Mouse (Mus musculus) thymus, adult 18-20 months (tissue): ENCODE data around the gene Zfp324.
A peak's percentile ranks its signal among the peaks of the same experiment; 100 is the strongest.
"Not testable (repeated sequence)": the region's sequence is repeated elsewhere in the genome, so short reads cannot be mapped to it uniquely, and the experiment has no call there.

ENCODE experiments used
- DNase-seq, 2 experiments: peaks; one replicate each; pipeline ENCODE4 v3.0.0; 2022; ENCODE audit warnings: mixed read lengths in 2 of 2

The Zfp324 gene

DNA sequence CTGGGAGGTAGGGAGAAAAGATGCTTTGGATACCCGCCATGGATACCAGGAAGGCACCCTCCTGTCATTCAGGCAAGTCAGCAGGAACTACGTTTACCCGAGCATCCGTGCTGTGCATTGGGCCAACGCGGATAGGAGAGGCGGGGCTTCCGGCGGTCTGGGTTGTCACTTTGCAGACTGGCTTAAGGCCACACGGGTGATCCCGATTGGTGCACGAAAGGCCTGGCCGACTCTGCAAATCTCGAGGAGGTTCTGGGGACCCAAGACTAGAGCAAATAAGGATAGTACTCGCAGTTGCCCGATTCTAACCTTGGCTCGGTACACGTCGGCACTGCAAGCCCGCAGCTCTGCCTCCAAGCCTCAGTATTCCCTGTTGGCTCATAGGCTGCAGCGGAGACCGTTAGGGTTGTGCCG is at the start of gene Zfp324:
Gene Zfp324, plus strand, starts transcription at position 161 of the 414 bp plus-strand sequence.
- peak; percentile 83 to 88 for DNase-seq

DNA sequence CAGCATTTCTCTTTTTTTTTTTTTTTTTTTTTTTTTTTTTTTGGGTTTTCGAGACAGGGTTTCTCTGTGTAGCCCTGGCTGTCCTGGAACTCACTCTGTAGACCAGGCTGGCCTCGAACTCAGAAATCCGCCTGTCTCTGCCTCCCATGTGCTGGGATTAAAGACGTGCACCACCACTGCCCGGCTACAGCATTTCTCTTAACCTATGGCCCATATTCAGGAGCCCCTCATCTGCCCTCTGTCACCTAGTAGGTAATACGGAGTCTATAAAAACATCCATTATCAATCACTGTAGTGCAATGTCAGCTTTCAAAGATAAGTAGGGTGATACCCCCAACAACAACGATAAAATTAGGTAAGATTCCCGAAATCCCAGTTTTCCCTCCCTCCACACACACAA is 45.1 kb upstream of the Zfp324 start:
- DNase-seq = not testable (repeated sequence)

DNA sequence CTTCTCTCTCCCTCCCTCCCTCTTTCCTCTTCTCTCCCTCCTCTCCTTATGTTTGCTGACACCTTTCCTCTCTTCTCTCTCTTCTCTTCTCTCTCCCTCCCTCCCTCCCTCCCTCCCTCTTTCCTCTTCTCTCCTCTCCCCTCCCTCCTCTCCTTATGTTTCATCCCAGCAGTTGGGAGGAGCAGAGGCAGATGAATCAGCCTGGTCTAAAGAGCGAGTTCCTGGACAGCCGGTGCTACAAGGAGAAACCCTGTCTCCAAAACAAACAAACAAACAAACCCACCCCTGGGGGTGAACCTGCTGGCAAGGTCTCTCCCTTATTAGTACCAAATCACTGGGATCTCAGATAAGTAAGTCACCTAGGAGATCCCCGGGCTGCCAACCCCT is 44.3 kb upstream of the Zfp324 start:
- no peak for DNase-seq

DNA sequence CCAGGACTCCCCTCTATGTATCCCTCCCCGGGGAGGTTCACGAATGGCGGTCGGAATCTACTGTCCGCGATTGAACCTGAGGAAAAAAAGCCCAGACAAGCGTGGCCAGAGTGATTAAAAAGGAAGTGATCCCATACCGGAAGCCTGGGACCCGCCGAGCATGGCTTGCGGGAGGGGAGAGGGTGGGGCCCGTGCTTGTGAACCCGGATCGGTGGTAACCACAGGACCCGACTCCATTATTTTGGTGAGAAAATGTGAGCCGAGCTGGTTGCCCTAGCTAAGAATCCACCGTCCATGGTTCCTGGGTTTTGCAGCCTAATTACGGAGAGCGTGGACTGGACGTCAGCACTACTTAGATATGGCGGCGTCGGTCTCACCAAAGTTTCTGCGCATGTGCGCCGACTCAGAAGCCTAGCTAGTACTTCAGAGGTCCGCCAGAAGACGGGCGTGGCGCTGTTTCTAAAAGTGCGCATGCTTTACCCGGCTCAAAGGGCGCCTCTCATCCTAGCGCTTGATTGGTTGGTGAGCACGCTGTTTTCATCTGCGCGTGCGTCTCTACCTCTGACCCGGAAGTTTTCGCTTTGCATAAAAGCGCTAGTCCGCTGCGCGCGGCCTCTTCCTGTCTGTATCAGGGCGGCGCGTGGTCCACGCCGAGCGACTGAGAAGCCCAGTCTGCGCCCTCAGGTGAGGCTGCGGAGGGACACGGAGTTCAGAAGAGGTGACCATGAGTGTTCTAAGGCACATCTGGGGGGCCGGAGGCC is 43.8 kb upstream of the Zfp324 start, which contains the start of gene Rps5:
Gene Rps5, plus strand, starts transcription at position 586 of the 761 bp plus-strand sequence.
- peak; percentile 95 to 98 for DNase-seq

DNA sequence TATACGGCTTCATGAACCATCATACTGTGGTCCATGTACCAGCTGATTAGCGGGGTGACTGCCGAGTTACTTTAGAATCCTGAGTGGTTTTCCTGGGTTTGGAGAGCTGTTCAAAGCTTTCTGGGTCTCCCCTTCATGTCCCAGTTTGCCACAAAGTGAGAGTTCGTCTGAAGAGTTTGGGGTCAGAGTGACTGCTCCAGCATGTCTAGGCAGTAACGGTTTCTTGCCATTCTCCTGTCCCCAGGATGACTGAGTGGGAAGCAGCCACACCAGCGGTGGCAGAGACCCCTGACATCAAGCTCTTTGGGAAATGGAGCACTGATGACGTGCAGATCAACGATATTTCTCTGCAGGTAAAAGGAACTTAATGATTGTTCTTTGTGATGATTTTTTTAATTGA is 42.9 kb upstream of the Zfp324 start:
- DNase-seq = no peak

DNA sequence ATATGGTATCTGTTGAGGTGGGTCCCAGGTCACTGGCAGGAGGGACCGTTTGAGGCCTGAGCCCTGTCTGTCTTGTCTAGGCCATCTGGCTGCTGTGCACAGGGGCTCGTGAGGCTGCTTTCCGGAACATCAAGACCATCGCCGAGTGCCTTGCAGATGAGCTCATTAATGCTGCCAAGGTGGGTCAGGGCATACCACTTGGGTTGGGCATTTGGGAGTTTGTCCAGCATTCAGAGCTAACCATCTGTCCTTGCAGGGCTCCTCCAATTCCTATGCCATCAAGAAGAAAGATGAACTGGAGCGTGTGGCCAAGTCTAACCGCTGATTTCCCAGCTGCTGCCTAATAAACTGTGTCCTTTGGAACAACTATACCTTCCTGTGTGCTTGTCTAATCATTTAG is 39.3 kb upstream of the Zfp324 start:
- no peak for DNase-seq

DNA sequence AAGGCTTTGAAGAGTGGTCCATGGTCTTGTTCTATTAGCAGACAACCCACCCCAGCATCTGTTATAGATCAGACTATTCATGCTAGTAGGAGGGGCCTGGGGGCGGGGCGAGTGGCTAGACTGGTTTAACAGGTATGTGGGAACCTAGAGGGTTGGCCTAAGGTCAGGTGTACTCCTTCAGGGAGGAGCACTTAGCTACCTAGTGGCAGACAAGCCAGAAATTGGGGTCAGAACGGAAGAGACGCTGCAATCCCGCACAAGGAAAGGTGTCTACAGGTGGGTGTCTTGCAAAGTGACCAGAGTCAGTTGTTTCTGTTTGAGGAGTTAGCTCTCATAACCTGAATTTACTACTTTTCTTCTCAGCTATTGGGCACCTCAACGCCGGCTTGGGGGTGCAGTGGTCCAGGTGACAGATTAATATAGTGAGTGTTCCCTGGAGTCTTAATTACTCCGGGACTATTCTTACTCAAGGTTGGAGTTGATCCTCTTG is 38.4 kb upstream of the Zfp324 start, which contains the start of gene Rnf225:
Gene Rnf225, plus strand, starts transcription at position 226 of the 490 bp plus-strand sequence.
- DNase-seq = no peak

DNA sequence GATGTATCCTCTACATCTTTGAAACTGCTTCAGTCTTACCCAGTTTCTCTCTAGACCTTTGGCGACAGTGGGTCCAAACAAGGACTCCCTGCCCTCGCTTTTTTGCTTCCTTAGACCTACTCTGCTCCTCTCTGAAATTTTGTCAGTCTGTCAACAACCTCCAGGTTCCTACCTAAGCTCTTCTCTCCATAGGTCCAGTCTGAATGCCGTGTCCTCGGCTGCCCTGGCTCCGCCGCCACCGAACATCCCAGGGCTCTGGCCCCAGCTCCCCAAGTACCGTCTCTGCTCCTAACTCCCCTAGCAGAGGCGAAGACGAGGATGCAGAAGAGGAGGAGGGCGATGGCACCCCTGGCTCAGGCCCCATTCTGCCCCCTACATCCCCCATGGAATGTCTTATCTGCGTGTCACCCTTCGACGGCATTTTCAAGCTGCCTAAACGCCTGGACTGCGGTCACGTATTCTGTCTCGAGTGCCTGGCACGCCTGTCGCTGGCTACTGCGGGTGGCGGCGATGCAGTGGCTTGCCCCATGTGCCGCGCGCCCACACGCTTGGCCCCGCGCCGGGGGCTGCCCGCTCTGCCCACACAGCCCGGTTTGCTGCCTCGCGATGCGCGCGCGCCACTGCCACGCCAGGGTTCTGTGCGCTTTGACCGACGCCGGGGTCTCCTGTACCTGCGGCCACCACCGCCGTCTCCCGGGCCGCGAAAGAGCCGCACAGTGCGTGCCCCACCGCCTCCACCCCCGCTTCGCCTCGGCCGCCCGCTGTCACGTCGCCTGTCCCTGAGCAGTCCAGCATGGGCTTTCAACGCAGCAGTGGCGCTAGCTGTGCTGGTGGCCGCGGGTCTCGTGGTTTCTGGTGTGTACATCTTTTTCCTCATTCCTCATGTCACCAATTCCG is 37.7 kb upstream of the Zfp324 start:
- no peak for DNase-seq

DNA sequence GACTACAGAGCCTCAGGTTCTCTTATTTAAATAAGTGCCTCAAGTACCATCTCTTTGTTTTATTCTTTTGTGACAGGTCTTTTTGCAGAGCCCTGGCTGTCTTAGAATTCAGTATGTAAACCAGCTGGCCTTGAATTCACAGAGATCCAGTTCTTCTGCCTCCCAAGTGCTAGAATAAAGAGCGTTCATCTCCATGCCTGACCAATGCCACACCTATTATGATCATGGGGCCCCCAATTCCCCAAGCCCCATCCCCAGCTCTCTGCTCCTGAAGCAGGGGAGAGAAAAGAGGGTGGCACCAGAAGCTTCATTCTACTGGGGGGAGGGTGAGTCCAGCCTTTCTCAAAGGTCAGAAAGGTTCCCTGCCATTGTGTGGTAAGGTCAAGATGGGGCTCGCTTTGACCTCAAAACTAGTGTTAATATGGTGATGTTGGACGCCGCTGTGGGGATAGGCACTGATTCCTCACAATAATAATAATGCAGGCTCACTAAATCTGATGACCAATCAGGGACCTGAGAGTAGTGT is 32.0 kb upstream of the Zfp324 start:
- no peak for DNase-seq

DNA sequence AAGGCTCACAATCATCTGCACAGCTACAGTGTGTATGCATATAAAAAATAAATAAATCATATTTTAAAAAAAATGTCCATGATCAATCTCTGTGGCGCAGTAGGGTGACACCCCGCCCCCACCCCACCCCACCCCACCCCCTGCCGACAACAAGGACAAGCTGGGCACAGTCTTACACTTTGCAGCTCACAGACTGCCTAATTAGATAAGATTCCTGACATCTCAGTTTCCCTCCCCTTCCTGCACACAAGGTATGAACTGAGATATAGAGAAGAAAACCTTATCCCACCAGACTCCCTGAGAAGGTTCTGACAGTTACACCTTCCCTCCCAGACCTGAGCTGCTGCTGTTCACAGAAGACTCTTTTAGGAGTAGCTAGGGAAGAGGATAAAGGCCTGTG is 30.8 kb upstream of the Zfp324 start:
- DNase-seq = no peak

DNA sequence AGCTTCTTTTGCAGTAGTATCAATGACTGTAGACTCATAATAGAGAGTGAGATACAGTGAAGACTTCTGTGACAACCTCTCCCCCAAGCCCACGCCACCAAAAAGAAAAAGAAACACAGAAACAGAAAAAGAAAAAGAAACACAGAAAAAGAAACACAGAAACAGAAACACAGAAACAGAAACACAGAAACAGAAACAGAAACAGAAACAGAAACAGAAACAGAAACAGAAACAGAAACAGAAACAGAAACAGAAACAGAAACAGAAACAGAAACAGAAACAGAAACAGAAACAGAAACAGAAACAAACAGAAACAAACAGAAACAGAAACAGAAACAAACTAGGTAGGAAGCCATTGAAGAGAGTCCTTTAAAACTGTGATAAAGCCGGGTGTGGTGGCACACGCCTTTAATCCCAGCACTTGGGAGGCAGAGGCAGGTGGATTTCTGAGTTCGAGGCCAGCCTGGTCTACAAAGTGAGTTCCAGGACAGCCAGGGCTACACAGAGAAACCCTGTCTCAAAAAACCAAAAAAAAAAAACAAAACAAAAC is 28.3 kb upstream of the Zfp324 start:
- not testable (repeated sequence) for DNase-seq

DNA sequence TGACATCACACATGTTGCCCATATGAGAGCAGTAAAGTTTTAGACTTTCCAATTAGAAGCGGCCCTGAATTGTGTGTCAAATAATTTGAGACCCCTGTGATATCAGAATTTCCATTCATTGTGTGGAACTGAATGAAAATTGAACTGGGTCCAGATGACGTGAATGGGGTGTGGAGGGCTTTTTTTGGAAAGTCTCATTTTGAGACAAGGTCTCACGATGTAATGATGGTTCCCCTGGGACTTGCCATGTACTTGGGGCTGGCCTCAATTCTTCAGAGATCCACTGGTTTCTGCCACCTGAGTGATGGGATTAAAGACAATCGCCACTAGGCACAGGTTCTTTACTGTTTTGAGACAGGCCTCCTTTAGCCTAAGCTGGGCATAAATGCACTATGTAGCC is 25.0 kb upstream of the Zfp324 start:
- DNase-seq = no peak

DNA sequence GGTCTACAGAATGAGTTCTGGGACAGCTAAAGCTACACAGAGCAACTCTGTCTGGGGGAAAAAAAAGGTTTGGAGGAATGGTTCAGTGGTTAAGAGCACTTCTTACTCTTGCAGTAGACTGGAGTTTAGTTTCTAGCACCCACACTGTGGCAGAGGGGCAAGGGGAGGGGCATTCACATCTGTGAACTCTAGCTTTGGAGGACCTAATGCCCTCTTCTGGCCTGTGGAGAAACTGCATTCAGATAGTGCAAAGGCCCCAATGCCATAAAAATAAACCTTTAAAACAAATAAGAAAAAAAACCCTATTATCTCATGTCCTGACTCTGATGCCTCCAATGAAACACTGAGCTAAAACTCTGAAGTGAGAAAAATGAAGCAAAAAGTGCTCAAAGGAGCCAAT is 22.1 kb upstream of the Zfp324 start:
- DNase-seq = no peak

DNA sequence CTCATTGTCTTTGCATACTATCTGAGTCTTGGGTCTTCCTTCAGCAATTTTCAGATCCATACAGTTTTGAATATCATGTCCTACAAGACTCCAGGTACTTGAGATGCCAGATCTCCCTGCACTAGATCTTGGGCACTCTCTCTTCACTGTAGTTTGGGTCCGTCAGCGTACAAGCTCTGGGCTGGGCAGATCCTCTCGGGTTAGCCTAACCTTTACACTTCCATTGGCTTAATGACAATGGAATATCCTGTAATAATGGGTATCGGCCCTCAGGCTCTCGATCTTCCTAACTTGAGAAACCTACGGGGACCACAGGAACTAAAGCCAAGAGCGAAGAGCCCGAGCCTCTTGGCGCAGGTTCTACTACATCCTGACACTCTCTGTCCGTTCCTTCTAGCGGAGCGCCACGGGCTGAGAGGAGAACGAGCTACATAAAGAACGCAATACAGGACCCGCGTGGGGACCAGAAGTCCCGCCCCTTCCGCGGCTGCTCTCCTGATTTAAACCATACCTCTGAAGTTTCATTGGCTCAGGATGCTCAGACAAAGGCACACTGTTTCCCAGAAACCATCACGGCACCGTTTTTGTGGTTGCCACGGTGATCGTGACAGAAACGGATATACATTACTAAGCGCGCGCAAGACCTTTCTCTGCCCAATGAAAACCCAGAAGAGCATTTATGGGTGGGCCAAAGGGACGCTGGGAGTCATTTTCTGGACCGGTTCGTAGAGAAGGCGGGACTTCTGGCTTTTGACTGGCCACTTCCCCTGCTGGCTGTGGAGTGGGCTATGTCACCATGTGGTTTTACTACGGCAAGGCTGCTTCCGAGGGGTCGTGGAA is 16.4 kb upstream of the Zfp324 start:
- DNase-seq = peak; percentile 90 to 95

DNA sequence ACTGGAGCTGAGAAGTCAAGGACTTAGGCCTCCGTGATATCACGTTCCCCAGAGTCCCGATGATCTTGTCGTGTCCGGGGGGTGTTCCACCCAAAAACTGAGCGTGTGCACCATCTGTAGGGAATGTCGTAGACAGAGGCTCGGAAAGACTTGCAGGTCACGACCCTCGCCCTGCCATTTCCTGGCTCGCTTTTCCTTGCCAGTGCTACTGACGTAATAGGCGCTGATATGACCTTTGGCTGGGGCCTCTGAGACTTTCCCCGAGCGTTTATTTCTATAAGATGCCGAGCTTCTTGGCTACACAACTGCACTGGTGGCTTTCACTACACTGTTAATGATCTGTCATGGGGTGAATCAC is 15.8 kb upstream of the Zfp324 start:
- no peak for DNase-seq

DNA sequence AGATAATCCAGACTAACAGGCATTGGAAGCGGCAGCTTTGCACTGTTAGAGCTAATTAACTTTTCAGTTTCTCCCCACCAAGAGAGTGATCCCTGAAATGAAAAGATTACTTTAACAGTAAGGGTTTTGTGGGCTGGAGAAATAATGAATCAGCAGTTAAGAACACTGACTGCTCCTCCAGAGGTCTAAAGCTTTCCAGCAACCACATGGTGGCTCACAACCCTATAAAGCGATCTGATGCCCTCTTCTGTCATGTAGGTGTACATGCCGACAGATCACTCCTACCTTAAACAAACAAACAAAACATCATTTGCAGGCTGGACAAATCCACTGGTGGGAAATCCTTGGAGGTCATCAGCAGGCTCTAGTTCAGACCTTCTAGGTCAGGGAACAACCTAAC is 10.7 kb upstream of the Zfp324 start:
- no peak for DNase-seq

DNA sequence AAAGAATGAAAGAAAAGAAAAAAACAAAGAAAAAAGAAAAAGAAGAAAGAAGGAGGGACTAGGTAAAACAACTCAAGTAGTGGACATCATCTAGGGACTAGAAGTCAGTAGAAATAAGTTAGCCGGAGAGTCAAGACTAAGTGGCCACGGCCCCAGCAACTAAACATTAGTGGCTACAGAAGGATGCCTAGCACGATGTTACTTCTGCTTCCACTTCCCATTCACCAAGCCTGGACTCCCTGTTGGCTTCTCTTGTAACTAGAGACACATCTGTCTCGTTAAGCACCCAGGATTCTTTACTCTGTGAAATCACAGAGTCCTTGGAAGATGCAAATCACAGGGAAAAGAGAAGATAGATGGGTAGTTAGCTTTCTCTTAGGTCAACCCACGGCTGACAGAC is 8.1 kb upstream of the Zfp324 start:
- no peak for DNase-seq

DNA sequence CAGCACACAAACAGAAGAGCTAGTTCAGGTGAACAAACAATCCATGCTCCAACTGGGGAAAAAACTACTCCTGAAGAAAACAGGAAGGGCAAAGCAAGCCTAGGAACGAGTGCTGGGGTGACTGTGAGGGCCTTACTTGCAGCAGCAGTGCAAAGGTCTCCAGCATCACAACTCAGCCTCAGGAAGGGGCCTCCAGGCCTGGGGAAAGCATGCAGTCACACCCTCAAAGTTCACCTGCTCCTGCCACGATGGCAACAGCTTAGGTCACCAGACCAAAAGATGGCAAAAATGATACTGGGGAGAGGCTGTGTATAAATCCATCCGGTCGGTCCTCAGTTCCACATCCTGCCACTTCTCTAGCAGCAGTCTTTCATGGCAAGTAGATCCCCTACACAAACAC is 6.7 kb upstream of the Zfp324 start:
- no peak for DNase-seq

DNA sequence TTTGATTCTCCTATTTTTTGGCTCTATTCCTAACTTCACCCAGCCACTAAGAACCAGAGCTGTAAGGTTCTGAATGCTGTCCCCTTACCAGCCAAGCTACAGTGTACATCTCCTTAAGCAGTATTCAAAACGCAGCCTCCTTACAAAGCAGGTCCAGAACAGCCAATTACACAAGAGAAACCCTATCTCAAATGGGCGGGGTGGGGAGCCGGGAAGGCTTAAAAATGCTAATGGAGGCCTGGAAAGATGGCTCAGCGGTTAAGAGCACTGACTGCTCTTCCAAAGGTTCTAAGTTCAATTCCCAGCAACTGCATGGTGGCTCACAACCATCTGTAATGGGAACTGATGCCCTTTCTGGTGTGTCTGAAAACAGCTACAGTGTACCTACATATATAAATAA is 5.9 kb upstream of the Zfp324 start:
- no peak for DNase-seq

DNA sequence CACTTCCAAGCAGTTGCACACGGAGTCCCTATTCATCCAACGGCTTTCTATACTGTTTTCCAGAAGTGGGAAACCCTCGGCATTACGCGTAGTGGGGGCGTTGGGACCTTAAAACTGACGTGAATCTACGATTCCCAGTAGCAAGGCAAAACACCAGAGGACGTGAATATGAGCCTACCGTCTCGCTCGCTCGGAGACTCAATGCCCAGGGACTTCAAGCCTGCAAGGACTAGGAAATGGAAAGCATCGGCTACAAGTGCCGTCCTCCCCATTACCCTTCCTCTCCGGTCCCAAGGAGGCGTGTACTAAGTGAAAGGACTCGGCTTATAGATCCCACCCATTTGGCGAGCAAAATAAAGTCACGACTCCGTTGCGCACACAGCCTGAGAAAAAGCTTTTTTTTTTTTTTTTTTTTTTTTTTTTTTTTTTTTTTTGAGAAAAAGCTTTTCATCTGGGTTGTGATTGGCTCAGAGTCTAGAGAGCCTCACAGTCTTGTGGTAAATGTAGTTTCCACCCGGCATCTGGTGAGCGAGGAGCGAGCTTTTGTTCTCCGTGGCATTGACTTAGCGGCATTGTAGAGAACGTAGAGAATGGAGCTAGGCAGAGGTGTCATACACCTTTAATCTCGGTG is 4.0 kb upstream of the Zfp324 start:
- DNase-seq = peak; percentile 53 to 72

DNA sequence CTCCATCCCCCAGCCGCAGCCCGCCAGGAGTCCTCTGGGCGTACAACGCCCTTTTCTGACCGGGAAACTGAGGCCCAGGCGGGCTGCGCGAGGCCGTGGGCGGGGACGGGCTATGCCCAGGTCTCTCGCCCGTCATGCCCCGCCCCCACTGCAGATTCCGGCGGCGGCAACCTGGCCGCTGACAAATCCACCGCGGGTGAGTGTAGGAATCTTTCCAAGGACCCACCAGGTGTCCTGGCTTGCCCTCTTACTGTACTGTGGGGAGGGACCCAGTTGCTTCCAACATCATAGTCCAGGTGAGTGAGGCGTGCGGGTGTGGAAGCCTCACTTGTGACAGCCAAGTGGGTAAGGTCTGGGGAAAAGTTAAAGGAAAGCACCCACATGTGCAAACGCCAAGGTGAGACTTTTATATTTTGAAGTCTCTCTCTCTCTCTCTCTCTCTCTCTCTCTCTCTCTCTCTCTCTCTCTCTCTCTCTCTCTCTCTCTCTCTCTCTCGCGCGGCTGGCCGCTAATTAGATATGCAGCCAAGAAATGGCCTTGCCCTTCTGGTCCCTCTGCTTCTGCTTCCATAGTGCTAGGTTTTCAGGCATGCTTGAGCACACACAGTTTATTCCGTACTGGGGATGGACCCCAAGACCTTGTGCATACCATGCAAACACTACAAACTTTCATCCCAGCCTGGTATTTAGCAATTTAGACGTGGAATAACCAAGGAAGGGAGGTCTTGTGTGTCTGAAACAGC is 637 bp downstream of the Zfp324 start:
- peak; percentile 52 to 65 for DNase-seq
